Mouse (Mus musculus): ENCODE results near the gene Gstt2.

Gstt2 gene

GRCm38 (mm10) chr10:75823782-75824181, 13.4 kb downstream of the Gstt2 start:
- DNase-seq, result no peak

- no peak for DNase-seq
Observed at GRCm38 (mm10) chr10:75822443-75822842, 14.8 kb downstream of the Gstt2 start, which contains the start of gene Gstt4. TSS of gene Gstt4 (minus strand) at chr10:75822543.

DNA sequence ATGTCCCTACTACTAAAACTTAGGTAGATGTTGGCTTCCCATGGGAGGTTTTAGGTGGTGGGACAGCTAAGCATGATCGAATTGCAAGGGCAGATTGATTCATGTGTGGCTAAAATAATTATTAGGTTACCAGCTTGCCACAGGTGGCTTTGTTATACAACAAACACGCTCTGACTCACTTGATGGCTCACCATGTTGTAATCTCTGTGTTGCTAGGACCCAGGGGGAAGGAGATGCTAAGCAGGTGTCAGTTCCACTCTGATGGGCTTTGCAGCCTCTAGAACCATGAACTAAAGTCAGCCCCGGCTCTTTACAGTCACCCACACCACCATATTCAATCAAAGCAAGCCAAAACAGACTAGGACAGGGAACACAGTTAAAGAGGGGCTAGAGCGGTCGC, 17.3 kb downstream of the Gstt2 start:
- DNase-seq, result no peak

DNA sequence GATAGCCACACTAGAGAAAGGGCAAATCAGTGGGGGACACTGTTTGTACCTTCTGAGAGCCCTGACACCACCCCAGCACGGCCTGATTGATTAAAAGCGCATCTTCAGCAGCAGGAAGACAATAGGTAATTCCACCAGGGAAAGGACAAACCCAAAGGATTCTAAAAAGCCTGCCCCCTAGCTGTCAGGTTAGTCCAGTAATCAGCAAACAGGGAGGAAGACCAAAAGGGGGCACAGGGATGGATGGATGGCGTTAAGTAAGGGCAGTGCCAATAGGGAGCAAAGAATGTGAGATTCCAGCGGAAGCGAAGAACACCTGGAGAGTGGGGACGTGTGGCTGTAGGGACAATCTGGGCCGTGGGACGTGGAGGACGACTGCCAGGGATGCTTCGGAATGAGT, 18.6 kb downstream of the Gstt2 start:
- no peak for DNase-seq

- no peak for DNase-seq
Observed at GRCm38 (mm10) chr10:75804217-75804616, 33.0 kb downstream of the Gstt2 start.

- DNase-seq, result peak; percentile 68
Observed at GRCm38 (mm10) chr10:75798176-75798696, 39.0 kb downstream of the Gstt2 start, which contains the start of gene Gstt1. TSS of gene Gstt1 (minus strand) at chr10:75798584.

DNA sequence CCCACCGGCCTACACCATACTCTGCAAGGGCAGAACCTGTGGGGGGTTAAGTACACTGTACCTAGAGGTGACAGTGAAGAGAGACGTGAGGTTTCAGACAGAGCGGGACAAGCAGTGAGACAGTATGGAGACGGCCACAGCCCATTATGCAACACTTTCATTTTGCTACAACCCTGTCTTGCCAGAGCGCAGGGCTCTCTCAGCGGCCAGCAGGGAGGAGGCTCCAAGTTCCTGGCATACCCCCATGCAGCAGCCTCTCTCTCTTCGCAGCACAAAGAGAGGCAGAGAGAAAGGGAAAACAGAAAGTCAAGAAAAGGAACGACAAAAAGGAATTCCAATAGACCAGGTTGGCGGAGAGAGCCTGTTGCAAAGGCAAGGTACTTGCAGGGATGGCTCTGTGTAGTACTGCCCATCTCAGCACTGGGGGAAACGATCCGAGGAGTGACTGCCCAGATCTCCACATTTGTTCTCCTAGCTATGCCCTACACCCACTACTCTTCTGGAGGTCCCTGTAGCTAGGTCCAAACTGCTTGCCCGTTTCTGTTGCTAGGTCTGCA, 39.5 kb downstream of the Gstt2 start:
- DNase-seq, result peak; percentile 73

DNA sequence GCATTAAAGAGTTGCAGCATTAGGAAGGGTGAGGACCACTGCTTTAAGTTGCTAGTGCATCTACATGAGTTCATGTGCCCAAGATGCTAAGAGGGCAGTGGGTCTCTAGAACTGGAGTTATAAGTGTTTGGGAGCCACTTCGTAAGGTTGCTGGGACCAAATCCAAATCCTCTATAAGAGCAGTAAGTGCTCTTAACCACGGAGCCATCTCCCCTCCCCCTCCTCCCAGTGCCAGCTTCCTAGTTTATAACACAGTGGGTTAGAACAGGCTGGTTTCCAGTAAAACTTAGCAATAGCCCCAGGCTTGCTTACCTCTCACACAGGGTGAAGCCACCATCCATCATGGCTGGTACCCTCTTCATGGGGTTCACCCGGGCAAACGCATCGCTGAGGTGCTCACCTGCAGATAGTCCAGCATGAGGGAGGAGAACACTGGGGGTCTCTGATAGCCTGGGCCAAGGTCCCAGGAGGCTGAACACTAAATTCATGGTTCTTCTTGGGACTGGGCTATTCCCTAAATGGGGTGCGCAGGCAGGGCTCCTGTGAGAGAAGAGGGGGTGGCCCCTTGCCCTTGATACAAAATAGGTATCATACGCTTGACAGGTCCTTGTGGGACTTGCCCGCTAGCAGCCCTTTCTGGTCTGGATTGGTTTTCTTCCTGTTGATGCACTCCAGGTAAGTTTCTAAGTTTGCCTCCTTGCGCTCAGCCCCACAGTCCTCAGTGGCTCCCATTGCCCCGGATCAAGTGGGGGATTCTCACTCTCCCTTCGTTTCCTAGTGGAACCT, 40.3 kb downstream of the Gstt2 start:
- DNase-seq, result peak; percentile 42

GRCm38 (mm10) chr10:75794880-75795279, 42.3 kb downstream of the Gstt2 start:
- DNase-seq, result no peak

DNA sequence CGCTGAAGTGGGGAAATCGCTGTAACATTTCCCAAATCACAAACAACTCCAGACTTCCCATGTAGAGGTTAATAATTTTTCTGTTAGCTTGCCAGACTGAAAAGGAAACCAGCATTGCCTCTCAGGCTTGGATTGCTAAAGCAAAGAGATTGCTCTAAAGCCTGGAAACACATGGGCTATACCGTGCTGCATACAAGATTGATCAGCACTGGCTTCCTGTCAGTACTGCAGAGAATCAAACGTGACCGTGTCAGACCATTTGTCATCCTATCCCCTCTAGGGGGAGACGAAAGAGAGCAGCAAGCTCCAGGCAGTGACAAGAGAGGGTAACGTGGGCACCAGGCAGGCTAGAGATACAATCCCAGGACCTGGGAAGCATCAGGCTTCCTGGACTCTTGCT, 46.5 kb downstream of the Gstt2 start:
- no peak for DNase-seq

DNA sequence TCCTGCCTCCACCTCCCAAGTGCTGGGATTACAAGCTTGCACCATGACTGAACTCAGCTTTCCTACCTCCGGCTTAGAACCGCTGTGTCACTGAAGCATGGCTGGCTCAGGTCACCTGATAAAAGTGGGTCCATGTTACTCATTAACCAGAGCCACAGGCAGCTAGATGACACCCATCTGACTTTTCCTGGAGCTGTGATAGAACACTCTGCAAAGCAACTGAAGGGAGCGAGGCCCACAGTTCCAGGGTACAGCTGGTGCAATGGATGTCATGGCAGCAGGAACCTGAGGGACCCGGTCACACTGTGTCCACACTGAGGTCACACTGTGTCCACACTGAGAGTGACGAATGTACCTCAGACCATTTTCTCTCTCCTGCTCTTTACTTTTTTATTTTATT, 47.4 kb downstream of the Gstt2 start:
- no peak for DNase-seq

GRCm38 (mm10) chr10:75789081-75789735, 48.0 kb downstream of the Gstt2 start:
- no peak for DNase-seq

DNA sequence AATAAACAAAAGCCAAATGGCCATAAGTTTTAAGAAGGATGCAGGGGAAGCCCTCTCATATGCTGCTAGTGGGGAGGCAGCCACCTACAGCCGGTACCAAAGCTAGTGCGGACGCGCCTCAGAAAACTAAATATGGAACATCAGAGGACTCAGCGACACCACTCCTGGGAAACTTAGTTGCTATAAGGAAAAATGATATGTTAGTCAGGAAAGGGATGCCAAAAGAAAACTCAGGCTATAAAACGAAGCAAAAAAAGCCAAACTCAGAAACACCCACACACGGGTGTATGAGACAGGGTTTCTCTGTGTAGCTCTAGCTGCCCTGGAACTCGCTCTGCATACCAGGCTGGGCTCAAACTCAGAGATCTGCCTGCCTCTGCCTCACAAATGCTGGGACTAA, 48.9 kb downstream of the Gstt2 start:
- DNase-seq, result no peak

- no peak for DNase-seq
Observed at GRCm38 (mm10) chr10:75785442-75785841, 51.8 kb downstream of the Gstt2 start.
